Mouse (Mus musculus) gastrocnemius, adult 2 months (tissue): ENCODE data around the gene Styx. TPM values are rescaled to one million over a fixed set of nuclear protein-coding genes. Genes with fewer than 3 reads are reported as not detected.
A peak's percentile ranks its signal among the peaks of the same experiment; 100 is the strongest.
"Not testable (repeated sequence)": the region's sequence is repeated elsewhere in the genome, so short reads cannot be mapped to it uniquely, and the experiment has no call there.

ENCODE experiments used
- DNase-seq: peaks from one replicate; pipeline ENCODE4 v3.0.0; 2022
- H3K27ac ChIP-seq: fragments of 200-600 bp; 2 replicates; pipeline ENCODE4 v1.8.1; 2022; ENCODE audit warnings: mild to moderate bottlenecking
- H3K4me3 ChIP-seq: fragments of 200-600 bp; 2 replicates; pipeline ENCODE4 v1.8.1; 2022; ENCODE audit warnings: mild to moderate bottlenecking, moderate library complexity
- CTCF ChIP-seq: fragments of 200-600 bp; IDR thresholded peaks from 2 replicates; pipeline ENCODE4 v1.8.1; 2022; ENCODE audit warnings: antibody characterized with exemption, mild to moderate bottlenecking, moderate library complexity
- intact Hi-C: fragments of 180-260 bp; cut with DNase I; formaldehyde crosslinking; loops from one replicate; pipeline ENCODE4 v1.15.1; 2025
- total RNA-seq, 2 experiments: library from RNA; stranded (reverse); gene quantifications; 2 replicates each; pipeline ENCODE4 v1.2.3; 2021

Styx gene
- total RNA-seq, 2 experiments from 2014 or later, result 74.7 to 77.6 TPM

- Histone ChIP-seq H3K27ac (no peak overlapping the region), H3K4me3 (no peak overlapping the region)
- intact Hi-C loops, result loop anchor here (5.0 kb wide), 1 partner anchor 46 kb away; no protein-coding TSS in a partner anchor
- TF ChIP-seq CTCF, result peak; percentile 56
- DNase-seq, result no peak
Observed at GRCm38 (mm10) chr14:45382912-45383311, 32.0 kb downstream of the Styx start.

DNA sequence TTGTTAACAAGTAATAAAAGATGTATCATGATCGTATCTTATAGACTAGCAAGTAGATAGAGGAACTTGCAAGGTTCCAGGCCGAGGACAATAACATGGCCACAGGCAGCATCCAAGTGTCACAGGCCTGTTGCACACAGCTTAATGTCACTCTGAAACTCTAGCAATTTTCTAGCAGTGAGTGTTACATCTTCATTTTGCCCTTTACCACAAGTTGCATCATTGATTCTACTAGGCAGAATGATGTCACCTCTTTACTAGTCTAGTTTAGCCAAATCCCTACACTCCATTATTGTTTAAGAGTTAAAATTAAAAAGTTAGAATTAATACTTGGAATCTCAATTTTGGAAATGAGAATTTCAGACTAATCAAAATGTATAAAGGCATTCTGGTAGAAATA, 34.7 kb downstream of the Styx start:
- H3K27ac ChIP-seq, result no peak overlapping the region
- no peak for DNase-seq
- H3K4me3 ChIP-seq, result no peak overlapping the region
- intact Hi-C loops, result no loop called here
- no peak for TF ChIP-seq CTCF

DNA sequence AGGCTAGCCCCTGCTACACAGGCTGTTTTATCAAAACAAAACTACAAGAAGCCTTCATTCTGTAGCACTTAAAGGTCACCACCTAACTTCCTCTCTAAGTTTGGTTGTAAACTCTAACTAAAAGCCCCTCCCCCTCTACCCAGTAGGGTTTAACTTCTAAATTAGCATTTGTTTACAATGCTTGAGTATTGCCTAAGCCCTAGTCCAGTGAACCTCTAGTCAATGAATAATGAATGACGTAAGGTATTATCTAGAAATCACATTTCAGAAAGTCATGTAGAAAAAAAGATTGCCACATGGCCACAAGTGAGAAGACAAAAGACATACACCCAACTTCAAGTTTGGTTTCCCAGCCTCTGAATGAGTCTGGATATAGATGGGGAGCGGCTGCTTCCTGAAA, 36.6 kb downstream of the Styx start:
- intact Hi-C loops, result no loop called here
- peak overlapping the region; percentile 94 for H3K27ac ChIP-seq
- TF ChIP-seq CTCF, result no peak
- H3K4me3 ChIP-seq, result peak overlapping the region; percentile 74
- DNase-seq, result no peak

GRCm38 (mm10) chr14:45388345-45389181, 37.7 kb downstream of the Styx start:
- TF ChIP-seq CTCF, result peak; percentile 30; the same call in 1 of the 2 replicates
- DNase-seq, result peak; percentile 98
- intact Hi-C loops, result no loop called here
- Histone ChIP-seq H3K4me3 (peak overlapping the region; percentile 74), H3K27ac (peak overlapping the region; percentile 94)

DNA sequence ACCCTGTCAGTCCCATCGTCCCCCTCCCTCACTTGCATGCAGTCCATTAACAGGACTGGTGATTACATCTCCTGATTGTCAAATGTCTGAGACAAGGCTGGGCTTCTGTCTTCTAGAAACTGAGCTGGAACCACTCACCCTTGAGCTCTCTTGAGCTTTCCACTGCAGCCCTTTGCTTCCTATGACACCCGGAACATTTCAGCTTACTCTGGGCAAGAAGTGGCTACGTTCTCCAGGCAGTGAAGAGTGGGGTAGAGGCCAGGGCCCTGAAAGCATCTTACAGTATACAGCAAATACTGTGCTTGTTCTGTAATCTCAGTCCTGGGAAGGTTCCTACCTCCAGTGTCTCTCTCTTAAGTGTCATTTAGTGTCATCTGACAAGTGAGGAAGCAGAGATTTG, 38.3 kb downstream of the Styx start:
- H3K27ac ChIP-seq, result peak overlapping the region; percentile 94
- intact Hi-C loops, result no loop called here
- DNase-seq, result no peak
- H3K4me3 ChIP-seq, result peak overlapping the region; percentile 74
- TF ChIP-seq CTCF, result no peak

- no peak overlapping the region for H3K4me3 ChIP-seq
- TF ChIP-seq CTCF, result peak; percentile 30; the same call in 1 of the 2 replicates
- no peak overlapping the region for H3K27ac ChIP-seq
- intact Hi-C loops, result no loop called here
- DNase-seq, result no peak
Observed at GRCm38 (mm10) chr14:45399836-45400235, 48.9 kb downstream of the Styx start.

GRCm38 (mm10) chr14:45403651-45404050, 52.8 kb downstream of the Styx start:
- Histone ChIP-seq H3K27ac (no peak overlapping the region; the same call in 1 of the 2 replicates), H3K4me3 (no peak overlapping the region)
- no peak for TF ChIP-seq CTCF
- DNase-seq, result no peak
- intact Hi-C loops, result no loop called here

GRCm38 (mm10) chr14:45404813-45405212, 53.9 kb downstream of the Styx start, which contains the start of gene Gnpnat1:
Gene Gnpnat1, minus strand, starts transcription at chr14:45404913.
- DNase-seq, intact Hi-C loops, H3K4me3 ChIP-seq, H3K27ac ChIP-seq: not testable (repeated sequence)

DNA sequence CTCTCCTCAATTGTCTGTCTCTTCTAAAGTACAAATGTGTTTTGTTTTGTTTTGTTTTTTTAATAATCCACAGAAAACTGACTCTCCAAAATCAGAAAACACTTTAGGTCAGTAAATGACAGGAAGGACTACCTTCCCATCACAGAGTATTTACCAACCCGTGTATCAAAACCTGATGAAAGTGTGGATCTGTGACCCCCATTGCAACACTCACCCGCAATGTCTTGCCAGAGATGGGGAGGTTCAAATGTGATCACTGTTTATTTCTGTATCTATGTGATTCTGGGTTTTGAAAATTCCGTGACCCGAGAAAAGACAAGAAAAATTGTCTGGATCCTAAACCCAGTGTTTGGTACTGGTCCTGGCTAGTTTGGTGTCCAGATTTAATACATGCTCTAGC, 65.4 kb downstream of the Styx start:
- intact Hi-C loops, result no loop called here
- Histone ChIP-seq H3K27ac (no peak overlapping the region), H3K4me3 (no peak overlapping the region)
- TF ChIP-seq CTCF, result no peak
- DNase-seq, result no peak

DNA sequence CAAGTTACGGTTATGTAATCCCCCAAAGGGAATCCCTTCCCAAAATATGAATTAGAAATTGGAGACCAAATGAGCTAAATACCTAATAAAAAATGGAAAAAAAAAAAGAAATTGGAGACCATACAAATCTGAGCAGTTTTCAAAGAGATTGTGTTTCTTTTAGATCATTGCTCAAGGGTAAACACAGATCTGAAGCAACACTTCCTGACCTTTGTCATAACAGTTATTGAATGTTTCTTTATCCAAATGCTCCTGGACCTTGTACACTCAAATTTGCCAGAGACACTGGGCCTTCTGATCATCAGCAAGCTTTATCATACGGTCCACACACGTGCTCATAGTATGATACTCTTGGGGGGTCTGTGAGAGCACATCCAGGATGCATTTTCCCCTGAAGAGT, 67.7 kb downstream of the Styx start:
- Histone ChIP-seq H3K4me3 (no peak overlapping the region), H3K27ac (peak overlapping the region; percentile 61)
- intact Hi-C loops, result no loop called here
- DNase-seq, result no peak
- no peak for TF ChIP-seq CTCF

DNA sequence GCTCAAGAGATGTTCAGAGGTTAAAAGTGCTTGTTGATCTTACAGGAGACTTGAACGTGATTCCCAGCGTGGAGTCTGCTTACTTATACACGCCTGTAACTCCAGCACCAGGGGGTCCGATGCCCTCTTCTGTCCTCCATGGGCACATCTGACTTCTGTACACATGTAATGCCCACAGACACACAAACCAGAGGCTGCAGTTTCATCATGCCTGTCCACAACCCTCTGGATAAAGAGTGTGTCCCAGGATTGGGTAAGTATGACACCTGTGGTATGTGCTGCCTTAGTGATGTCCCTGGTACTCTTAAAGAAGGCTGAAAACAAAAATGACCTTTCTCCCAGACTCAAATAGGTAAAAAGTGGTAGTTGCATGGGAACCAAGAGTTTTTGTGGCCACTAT, 68.4 kb downstream of the Styx start:
- intact Hi-C loops, result no loop called here
- no peak for DNase-seq
- TF ChIP-seq CTCF, result no peak
- H3K27ac ChIP-seq, result peak overlapping the region; percentile 61
- no peak overlapping the region for H3K4me3 ChIP-seq

DNA sequence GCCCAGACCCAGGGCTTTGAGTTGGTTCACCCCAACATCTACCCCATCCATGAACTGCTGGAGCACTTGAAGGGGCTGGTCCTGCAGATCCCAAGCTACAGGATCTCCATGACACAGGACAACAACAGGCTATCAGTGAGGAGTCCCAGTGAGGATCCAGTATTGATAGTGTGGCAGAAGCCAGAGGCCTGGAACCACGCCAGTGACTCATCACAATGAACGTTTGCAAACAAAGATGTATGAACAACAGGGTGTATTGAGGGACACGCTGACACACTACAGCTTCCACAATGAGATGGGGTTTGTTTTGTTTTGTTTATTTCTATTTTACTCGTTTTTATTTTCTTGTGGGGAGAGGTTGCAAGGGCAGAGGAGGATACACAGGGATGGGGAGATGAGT, 71.5 kb downstream of the Styx start:
- intact Hi-C loops, result loop anchor here (5.0 kb wide), 1 partner anchor 350 kb away; no protein-coding TSS in a partner anchor
- no peak for TF ChIP-seq CTCF
- no peak overlapping the region for H3K27ac ChIP-seq
- no peak overlapping the region for H3K4me3 ChIP-seq
- no peak for DNase-seq

DNA sequence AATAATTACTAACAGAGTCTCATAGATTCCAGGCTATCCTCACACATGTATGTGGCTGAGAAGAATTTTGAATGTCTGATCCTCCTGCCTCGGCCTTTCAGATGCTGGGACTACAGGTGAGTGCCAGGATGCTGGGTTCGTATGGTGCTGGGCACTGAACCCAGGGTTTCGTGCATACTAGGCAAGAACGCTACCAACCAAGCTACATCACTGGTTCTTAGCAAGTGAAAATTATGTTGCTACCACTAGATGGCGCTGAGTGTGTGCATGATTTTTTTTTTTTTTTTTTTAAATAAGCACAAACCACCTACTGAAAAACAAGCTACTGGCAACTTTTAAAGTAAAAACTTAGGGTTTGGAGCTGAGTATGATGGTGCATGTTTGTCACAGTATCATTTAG, 72.3 kb downstream of the Styx start:
- DNase-seq, result no peak
- intact Hi-C loops, result loop anchor here (1.0 to 5.0 kb wide), 2 partner anchors 117 to 349 kb away; no protein-coding TSS in a partner anchor
- no peak overlapping the region for H3K4me3 ChIP-seq
- no peak overlapping the region for H3K27ac ChIP-seq
- peak; percentile 84 for TF ChIP-seq CTCF
